Mouse (Mus musculus) lung, embryonic 15.5 days (tissue): ENCODE results near the gene Zfp235. TPM values are rescaled to one million over a fixed set of nuclear protein-coding genes. Genes with fewer than 3 reads are reported as not detected.

ENCODE experiments used
- ATAC-seq: fragments of 200-750 bp; cut with Nextera tagmentation; 2 replicates; pipeline ENCODE4 v1.8.0; 2017; ENCODE audit warnings: moderate number of reproducible peaks, borderline replicate concordance; ENCODE audit not compliant: low FRiP score, low TSS enrichment; ENCODE audit errors: extremely low read depth
- H3K27ac ChIP-seq: fragments of 300-500 bp; sonication (generic); 2 replicates; pipeline ENCODE4 v1.5.1; 2015; ENCODE audit warnings: moderate library complexity, mild to moderate bottlenecking, inconsistent platforms
- H3K27me3 ChIP-seq: fragments of 300-500 bp; sonication (generic); 2 replicates; pipeline ENCODE4 v1.6.1; 2015; ENCODE audit warnings: inconsistent platforms
- H3K36me3 ChIP-seq: fragments of 300-500 bp; sonication (generic); 2 replicates; pipeline ENCODE4 v1.6.1; 2015; ENCODE audit warnings: inconsistent platforms
- H3K4me1 ChIP-seq: fragments of 300-500 bp; sonication (generic); 2 replicates; pipeline ENCODE4 v1.6.1; 2015; ENCODE audit warnings: inconsistent platforms
- H3K4me2 ChIP-seq: fragments of 300-500 bp; sonication (generic); 2 replicates; pipeline ENCODE4 v1.6.1; 2015; ENCODE audit warnings: inconsistent platforms, mild to moderate bottlenecking, moderate library complexity
- H3K4me3 ChIP-seq: fragments of 300-500 bp; sonication (generic); 2 replicates; pipeline ENCODE4 v1.5.1; 2015; ENCODE audit warnings: mild to moderate bottlenecking, inconsistent platforms
- H3K9ac ChIP-seq: fragments of 300-500 bp; sonication (generic); 2 replicates; pipeline ENCODE4 v1.6.1; 2015; ENCODE audit warnings: inconsistent platforms
- H3K9me3 ChIP-seq: fragments of 300-500 bp; sonication (generic); 2 replicates; pipeline ENCODE4 v1.6.1; 2016; ENCODE audit warnings: inconsistent platforms
- WGBS: fragments of 180-500 bp; shearing (Covaris S2); methylation state at CpG from one replicate; pipeline ENCODE4 v1.1.7; 2015; 5-methylcytosine and 5-hydroxymethylcytosine counted together
- polyA plus RNA-seq: library from polyadenylated mRNA; unstranded; fragments of >200 nt; fragmentation: Nextera tagmentation; extraction: Ambion mirVana; gene quantifications from 2 replicates; pipeline ENCODE4 v1.2.1, GENCODE M21; 2015

Zfp235 gene
- polyA plus RNA-seq, 1 experiment from 2014 or later, result 18.5 TPM

- H3K4me3 ChIP-seq, result no peak overlapping the region
- peaks cover 46% of the 10 kb centered on the region for H3K36me3 ChIP-seq
- 86% methylated on average over 6 of the region's 6 CpGs for WGBS
- H3K4me2 ChIP-seq, result no peak overlapping the region
- H3K27me3 ChIP-seq, result no peaks in the 10 kb centered on the region
- no peaks in the 10 kb centered on the region for H3K4me1 ChIP-seq
- H3K27ac ChIP-seq, result no peak overlapping the region
- ATAC-seq, result no peak
- H3K9ac ChIP-seq, result no peak overlapping the region
- no peaks in the 10 kb centered on the region for H3K9me3 ChIP-seq
Observed at GRCm38 (mm10) chr7:24142566-24142965, 8.6 kb downstream of the Zfp235 start.

- ATAC-seq, result no peak
- Histone ChIP-seq H3K27me3 (no peaks in the 10 kb centered on the region), H3K4me3 (no peak overlapping the region), H3K9me3 (no peaks in the 10 kb centered on the region), H3K4me2 (no peak overlapping the region), H3K27ac (no peak overlapping the region), H3K9ac (no peak overlapping the region), H3K4me1 (no peaks in the 10 kb centered on the region), H3K36me3 (no peaks in the 10 kb centered on the region)
- 9% methylated on average over 1 of the region's 1 CpGs for WGBS
Observed at GRCm38 (mm10) chr7:24153272-24153671, 19.3 kb downstream of the Zfp235 start.

GRCm38 (mm10) chr7:24172191-24172590, 38.2 kb downstream of the Zfp235 start:
- Histone ChIP-seq H3K4me2 (no peak overlapping the region), H3K4me1 (no peaks in the 10 kb centered on the region), H3K9me3 (no peaks in the 10 kb centered on the region), H3K27me3 (no peaks in the 10 kb centered on the region), H3K36me3 (no peaks in the 10 kb centered on the region), H3K27ac (no peak overlapping the region), H3K9ac (no peak overlapping the region), H3K4me3 (no peak overlapping the region)
- WGBS, result 51% methylated on average over 4 of the region's 4 CpGs
- ATAC-seq, result no peak

GRCm38 (mm10) chr7:24174618-24175336, 40.8 kb downstream of the Zfp235 start, which contains the start of gene Zfp114:
Zfp114 (plus strand) TSS chr7:24175060.
- Histone ChIP-seq H3K27me3 (no peaks in the 10 kb centered on the region), H3K9ac (peak within 1 kb of the TSS; percentile 64), H3K4me1 (no peaks in the 10 kb centered on the region), H3K27ac (peak within 1 kb of the TSS; percentile 66; the same call in 1 of the 2 replicates), H3K9me3 (no peaks in the 10 kb centered on the region), H3K4me3 (peak within 1 kb of the TSS; percentile 69), H3K36me3 (no peaks in the 10 kb centered on the region), H3K4me2 (peak within 1 kb of the TSS; percentile 60)
- ATAC-seq, result peak; percentile 88
- 10% methylated on average over 23 of the region's 23 CpGs for WGBS

- Histone ChIP-seq H3K4me3 (peak overlapping the region; percentile 69), H3K27me3 (no peaks in the 10 kb centered on the region), H3K36me3 (no peaks in the 10 kb centered on the region), H3K4me1 (no peaks in the 10 kb centered on the region), H3K4me2 (peak overlapping the region; percentile 60), H3K9ac (peak overlapping the region; percentile 64), H3K9me3 (no peaks in the 10 kb centered on the region), H3K27ac (no peak overlapping the region; the same call in 1 of the 2 replicates)
- ATAC-seq, result no peak
- 50% methylated on average over 6 of the region's 6 CpGs for WGBS
Observed at GRCm38 (mm10) chr7:24175337-24175711, 41.4 kb downstream of the Zfp235 start.

- 48% methylated on average over 1 of the region's 1 CpGs for WGBS
Observed at GRCm38 (mm10) chr7:24187611-24188010, 53.6 kb downstream of the Zfp235 start.

GRCm38 (mm10) chr7:24188901-24189570, 55.1 kb downstream of the Zfp235 start:
- Histone ChIP-seq H3K4me1 (no peaks in the 10 kb centered on the region), H3K9me3 (0 out of 2 replicates have a peak, but pooled peaks cover 4% of the 10 kb centered on the region), H3K4me2 (no peak overlapping the region), H3K36me3 (peaks cover 7% of the 10 kb centered on the region), H3K27ac (no peak overlapping the region), H3K9ac (no peak overlapping the region), H3K4me3 (no peak overlapping the region), H3K27me3 (no peaks in the 10 kb centered on the region)
- WGBS, result 58% methylated on average over 4 of the region's 4 CpGs
- no peak for ATAC-seq

More at GRCm38 (mm10) chr7:24187611-24188010, 53.6 kb downstream of the Zfp235 start:
- H3K4me2 ChIP-seq, result no peak overlapping the region
- H3K36me3 ChIP-seq, result no peaks in the 10 kb centered on the region
- H3K27me3 ChIP-seq, result no peaks in the 10 kb centered on the region
- no peak overlapping the region for H3K9ac ChIP-seq
- no peak overlapping the region for H3K4me3 ChIP-seq
- H3K9me3 ChIP-seq, result no peaks in the 10 kb centered on the region
- ATAC-seq, result no peak
- H3K27ac ChIP-seq, result no peak overlapping the region
- H3K4me1 ChIP-seq, result no peaks in the 10 kb centered on the region

GRCm38 (mm10) chr7:24189571-24189944, 55.6 kb downstream of the Zfp235 start:
- no peak overlapping the region for H3K4me2 ChIP-seq
- no peaks in the 10 kb centered on the region for H3K27me3 ChIP-seq
- no peaks in the 10 kb centered on the region for H3K4me1 ChIP-seq
- no peak overlapping the region for H3K9ac ChIP-seq
- H3K4me3 ChIP-seq, result no peak overlapping the region
- 0 out of 2 replicates have a peak, but pooled peaks cover 4% of the 10 kb centered on the region for H3K9me3 ChIP-seq
- 56% methylated on average over 5 of the region's 5 CpGs for WGBS
- peaks cover 12% of the 10 kb centered on the region for H3K36me3 ChIP-seq
- no peak for ATAC-seq
- no peak overlapping the region for H3K27ac ChIP-seq

GRCm38 (mm10) chr7:24191361-24191760, 57.4 kb downstream of the Zfp235 start:
- H3K27me3 ChIP-seq, result no peaks in the 10 kb centered on the region
- H3K9ac ChIP-seq, result no peak overlapping the region
- no peak for ATAC-seq
- 0 out of 2 replicates have a peak, but pooled peaks cover 4% of the 10 kb centered on the region for H3K9me3 ChIP-seq
- 58% methylated on average over 2 of the region's 2 CpGs for WGBS
- no peak overlapping the region for H3K27ac ChIP-seq
- H3K36me3 ChIP-seq, result peaks cover 19% of the 10 kb centered on the region
- no peak overlapping the region for H3K4me2 ChIP-seq
- no peaks in the 10 kb centered on the region for H3K4me1 ChIP-seq
- no peak overlapping the region for H3K4me3 ChIP-seq

Other genes starting within 250 kb of the Zfp235 start
- not detected in 2 replicates for gene Vmn1r178, start 242.2 kb upstream of the Zfp235 start, polyA plus RNA-seq
- not detected in 2 replicates for gene Vmn1r179, start 207.2 kb upstream of the Zfp235 start, polyA plus RNA-seq
- not detected in 2 replicates for gene Vmn1r180, start 183.5 kb upstream of the Zfp235 start, polyA plus RNA-seq
- not detected in 2 replicates for gene Vmn1r181, start 159.6 kb upstream of the Zfp235 start, polyA plus RNA-seq
- not detected in 2 replicates for gene V1rd19, start 132.5 kb upstream of the Zfp235 start, polyA plus RNA-seq
- not detected in 2 replicates for gene Vmn1r183, start 80.9 kb upstream of the Zfp235 start, polyA plus RNA-seq
- gene Zfp180, start 52.2 kb upstream of the Zfp235 start, polyA plus RNA-seq, result 18.3 and 19.6 TPM in 2 replicates
- 4.5 and 6.3 TPM in 2 replicates for gene Zfp112, start 21.9 kb upstream of the Zfp235 start, polyA plus RNA-seq
- 5.7 and 6.4 TPM in 2 replicates for gene Zfp114, start 40.9 kb downstream of the Zfp235 start, polyA plus RNA-seq
- gene Zfp111, start 77.3 kb downstream of the Zfp235 start, polyA plus RNA-seq, result 10.5 and 12.4 TPM in 2 replicates
- 5.1 and 6.5 TPM in 2 replicates for gene Zfp109, start 103.4 kb downstream of the Zfp235 start, polyA plus RNA-seq
- gene Zfp108, start 120.6 kb downstream of the Zfp235 start, polyA plus RNA-seq, result 3.8 and 3.9 TPM in 2 replicates
- 8.7 and 9.3 TPM in 2 replicates for gene Zfp93, start 136.3 kb downstream of the Zfp235 start, polyA plus RNA-seq
- 36.2 and 37.9 TPM in 2 replicates for gene Zfp61, start 167.1 kb downstream of the Zfp235 start, polyA plus RNA-seq
- gene Zfp94, start 182.5 kb downstream of the Zfp235 start, polyA plus RNA-seq, result 10.3 and 10.4 TPM in 2 replicates
- not detected in 2 replicates for gene Tescl, start 199.8 kb downstream of the Zfp235 start, polyA plus RNA-seq
- gene Lypd5, start 215.0 kb downstream of the Zfp235 start, polyA plus RNA-seq, result not detected in 2 replicates
- gene Kcnn4, start 236.1 kb downstream of the Zfp235 start, polyA plus RNA-seq, result 3.5 and 4.7 TPM in 2 replicates